Mouse (Mus musculus): ENCODE data around the gene Tent5d.

Gene Tent5d

DNA sequence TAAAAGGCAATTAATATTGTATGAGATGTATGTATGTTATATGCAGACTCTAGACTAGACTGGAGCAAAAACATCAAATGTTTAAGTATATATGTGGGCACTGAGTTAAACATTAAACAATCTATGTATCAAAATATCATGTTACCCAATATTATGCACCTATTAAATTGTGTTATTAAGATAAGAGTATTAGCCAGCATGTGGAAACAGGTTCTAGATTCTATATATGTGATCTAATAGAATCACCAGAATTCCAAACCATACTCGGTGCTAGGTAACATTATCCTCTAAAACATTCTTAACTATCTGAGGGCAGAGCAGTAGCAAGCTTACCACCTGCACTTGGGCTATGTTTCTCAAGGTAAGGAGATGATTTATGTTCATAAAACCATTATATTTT is at the start of gene Tent5d:
Gene Tent5d, plus strand, starts transcription at position 301 of the 400 bp plus-strand sequence.
- DNase-seq, result no peak

DNA sequence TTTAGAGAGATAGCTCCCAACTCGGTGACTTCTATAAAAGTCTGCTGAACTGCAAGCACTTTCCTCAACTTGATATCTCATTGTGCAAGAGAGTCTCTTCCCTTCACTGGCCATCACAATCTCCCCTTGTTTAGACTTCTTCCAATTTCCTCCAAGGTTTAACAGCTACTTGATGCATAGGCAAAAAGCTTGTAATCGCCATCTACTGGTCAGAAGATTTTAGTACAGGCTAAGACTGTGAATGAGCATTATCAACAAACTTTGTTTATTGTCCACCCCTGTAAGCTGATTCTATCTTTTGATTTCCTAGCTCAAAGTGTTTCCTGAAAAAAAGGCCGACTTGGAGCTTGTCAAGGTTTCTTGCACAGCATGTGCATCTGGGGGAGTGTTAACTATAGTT is 24.5 kb upstream of the Tent5d start:
- DNase-seq, result no peak

- no peak for DNase-seq
Observed at GRCm38 (mm10) chrX:107790136-107790535, 2.3 kb upstream of the Tent5d start.

- no peak for DNase-seq
Observed at GRCm38 (mm10) chrX:107790750-107791493, 1.5 kb upstream of the Tent5d start.

GRCm38 (mm10) chrX:107795785-107796184 is 3.4 kb downstream of the Tent5d start:
- DNase-seq, result no peak

DNA sequence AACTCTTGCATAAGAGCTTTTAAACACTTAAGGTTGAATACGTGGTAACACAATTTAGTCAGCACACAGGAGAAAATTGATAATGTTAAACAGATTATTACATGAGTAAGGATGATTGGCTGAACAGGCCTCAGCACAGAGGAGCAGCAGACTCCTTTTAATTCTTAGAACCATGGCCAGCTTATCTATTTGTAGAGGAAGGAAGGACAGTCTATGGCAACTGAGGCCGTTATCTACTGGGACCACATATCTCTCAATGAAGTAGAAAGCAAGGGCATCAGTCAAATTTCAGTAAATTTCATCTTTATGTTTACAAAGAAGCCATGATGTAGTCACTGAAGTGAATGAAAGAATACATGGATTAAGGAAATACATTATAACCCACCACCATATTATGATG is 4.5 kb downstream of the Tent5d start:
- no peak for DNase-seq

GRCm38 (mm10) chrX:107812120-107812519 is 19.7 kb downstream of the Tent5d start:
- DNase-seq, result no peak

DNA sequence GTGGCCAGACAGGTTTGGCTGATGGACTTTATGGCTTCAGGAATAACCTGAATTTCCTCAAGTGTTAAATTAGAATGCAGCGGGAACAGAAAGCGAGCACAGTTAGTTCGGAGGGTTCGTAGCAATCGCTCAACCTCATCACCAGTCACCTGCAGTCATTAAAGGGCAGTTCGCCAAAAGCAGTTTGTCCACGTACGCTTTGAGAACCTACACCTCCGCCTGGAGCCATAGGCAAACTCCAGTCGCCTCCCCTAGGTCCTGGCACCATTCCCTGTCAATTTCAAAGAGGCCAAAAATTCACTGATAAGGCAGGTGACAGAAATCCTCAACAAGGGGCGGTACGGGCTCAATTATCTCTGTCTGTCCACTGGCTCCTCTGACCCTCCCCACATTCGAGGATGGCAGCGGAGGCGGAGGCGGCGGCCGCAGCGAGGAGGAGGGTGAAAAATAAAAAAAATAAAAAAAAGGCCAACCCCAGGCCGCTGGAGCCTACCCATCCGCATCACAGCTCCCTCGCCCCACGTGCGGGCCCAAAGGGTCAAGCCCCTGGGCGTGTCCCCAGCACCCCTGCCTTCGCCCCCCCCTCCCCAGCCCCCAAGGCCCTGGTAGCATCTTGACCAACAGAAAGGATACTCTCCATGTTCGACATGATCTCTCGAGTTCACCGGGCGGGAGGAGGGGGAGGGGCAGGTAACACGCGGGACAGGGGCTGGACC is 23.3 kb downstream of the Tent5d start:
- DNase-seq, result peak; percentile 52

GRCm38 (mm10) chrX:107816218-107816554 is 23.8 kb downstream of the Tent5d start, which contains the start of gene 2610002M06Rik:
Gene 2610002M06Rik (minus strand): TSS chrX:107816334.
- DNase-seq, result peak; percentile 75

- no peak for DNase-seq
Observed at GRCm38 (mm10) chrX:107816726-107817125, 24.3 kb downstream of the Tent5d start.

GRCm38 (mm10) chrX:107858165-107858564 is 65.8 kb downstream of the Tent5d start:
- no peak for DNase-seq

All from cerebellum, adult 8-10 months (tissue).